Mouse (Mus musculus) heart, postnatal 0 days (tissue): ENCODE data around the gene Nek11. TPM values are rescaled to one million over a fixed set of nuclear protein-coding genes. Genes with fewer than 3 reads are reported as not detected.

Experiments used
- ATAC-seq: fragments of 200-750 bp; cut with Nextera tagmentation; 2 replicates; pipeline ENCODE4 v1.8.0; 2017; ENCODE audit warnings: low read depth, moderate number of reproducible peaks, moderate library complexity; ENCODE audit not compliant: insufficient read depth
- DNase-seq: peaks from one replicate; pipeline ENCODE4 v3.0.0-alpha.2; 2016; ENCODE audit warnings: low spot score
- H3K27ac ChIP-seq: fragments of 300-500 bp; sonication (generic); 2 replicates; pipeline ENCODE4 v1.5.1; 2014; ENCODE audit warnings: low read depth, mild to moderate bottlenecking
- H3K27me3 ChIP-seq: fragments of 300-500 bp; sonication (generic); 2 replicates; pipeline ENCODE4 v1.6.1; 2014; ENCODE audit warnings: low read length, mixed read lengths; ENCODE audit not compliant: control insufficient read depth, insufficient read depth
- H3K36me3 ChIP-seq: fragments of 300-500 bp; sonication (generic); replicated peaks from 2 replicates; pipeline ENCODE4 v1.6.1; 2014; ENCODE audit warnings: low read length, mixed read lengths; ENCODE audit not compliant: control insufficient read depth, insufficient read depth
- H3K4me1 ChIP-seq: fragments of 300-500 bp; sonication (generic); 2 replicates; pipeline ENCODE4 v1.6.1; 2014; ENCODE audit warnings: antibody characterized with exemption; ENCODE audit not compliant: control insufficient read depth, insufficient read depth
- H3K4me2 ChIP-seq: fragments of 300-500 bp; sonication (generic); 2 replicates; pipeline ENCODE4 v1.6.1; 2014; ENCODE audit warnings: low read depth, mild to moderate bottlenecking, low read length, moderate library complexity
- H3K4me3 ChIP-seq: fragments of 300-500 bp; sonication (generic); 2 replicates; pipeline ENCODE4 v1.5.1; 2014; ENCODE audit warnings: low read depth, low read length
- H3K9ac ChIP-seq: fragments of 300-500 bp; sonication (generic); replicated peaks from 2 replicates; pipeline ENCODE4 v1.6.1; 2014; ENCODE audit warnings: low read depth, low read length, mixed read lengths
- H3K9me3 ChIP-seq: fragments of 300-500 bp; sonication (generic); replicated peaks from 2 replicates; pipeline ENCODE4 v1.6.1; 2016; ENCODE audit warnings: low read length; ENCODE audit not compliant: control insufficient read depth
- CTCF ChIP-seq: IDR thresholded peaks from 2 replicates; pipeline ENCODE4 v1.5.1; 2016; ENCODE audit warnings: antibody characterized with exemption, control low read depth, low read depth
- EP300 ChIP-seq: IDR thresholded peaks from 2 replicates; pipeline ENCODE4 v1.6.1; 2016; ENCODE audit warnings: antibody characterized with exemption, low read depth
- WGBS: fragments of 180-500 bp; shearing (Covaris S2); extraction: QIAGEN DNeasy Blood & Tissue Kit; methylation state at CpG from one replicate; pipeline ENCODE4 v1.1.7; 2014; 5-methylcytosine and 5-hydroxymethylcytosine counted together
- polyA plus RNA-seq: library from polyadenylated mRNA; unstranded; fragments of >200 nt; fragmentation: Nextera tagmentation; extraction: Ambion mirVana; gene quantifications from 2 replicates; pipeline ENCODE4 v1.2.1, GENCODE M21; 2015
- total RNA-seq: library from RNA; depleted of rRNA; stranded (reverse); fragments of >200 nt; gene quantifications from 2 replicates; pipeline ENCODE4 v1.2.3, GENCODE M21; 2014; ENCODE audit warnings: low replicate concordance

Nek11 gene
- total and polyA plus RNA-seq, 2 experiments from 2014 or later, result 0.11 TPM; not detected in 1

DNA sequence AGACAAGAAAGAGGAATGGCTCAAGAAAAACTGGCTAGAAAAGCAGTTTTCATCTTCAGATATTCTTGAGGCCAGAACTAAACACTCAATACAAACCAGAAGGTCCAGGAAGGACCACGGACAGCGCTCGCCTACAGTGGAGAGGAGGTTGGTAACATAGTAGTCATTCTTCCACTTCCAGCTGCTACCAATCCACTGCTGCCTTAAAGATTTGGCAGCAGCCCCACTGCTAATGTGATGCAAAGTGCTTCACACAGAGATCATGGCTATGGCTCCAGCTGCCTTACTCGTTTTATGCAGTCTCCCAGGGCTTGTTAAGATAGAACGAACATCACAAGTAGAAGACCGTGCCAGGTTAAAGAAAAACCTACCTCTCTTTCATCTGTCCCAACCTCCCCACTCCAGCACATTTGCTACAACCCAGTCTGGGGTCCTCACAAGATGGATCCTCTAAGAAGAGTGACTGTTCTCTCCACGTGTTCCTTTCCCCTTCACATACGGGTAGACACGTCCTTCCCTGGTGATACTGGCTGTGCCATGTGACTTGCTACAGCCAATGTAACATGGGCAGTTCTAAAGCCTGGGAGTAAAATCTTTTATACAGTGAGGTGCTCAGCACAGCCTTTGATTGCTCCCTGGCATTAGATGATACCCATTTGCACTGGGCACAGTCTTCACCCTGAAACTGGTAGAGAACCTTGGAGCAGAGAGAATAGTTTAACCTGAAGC is 85.6 kb downstream of the Nek11 start:
- no peak overlapping the region for H3K9ac ChIP-seq
- TF ChIP-seq EP300 (no peak), CTCF (no peak)
- H3K4me2 ChIP-seq, result no peak overlapping the region
- H3K27me3 ChIP-seq, result no peaks in the 10 kb centered on the region
- H3K27ac ChIP-seq, result no peak overlapping the region
- ATAC-seq (no peak), DNase-seq (no peak)
- no peaks in the 10 kb centered on the region for H3K4me1 ChIP-seq
- WGBS, result 31% methylated on average over 9 of the region's 9 CpGs
- no peaks in the 10 kb centered on the region for H3K9me3 ChIP-seq
- H3K36me3 ChIP-seq, result no peaks in the 10 kb centered on the region
- no peak overlapping the region for H3K4me3 ChIP-seq

DNA sequence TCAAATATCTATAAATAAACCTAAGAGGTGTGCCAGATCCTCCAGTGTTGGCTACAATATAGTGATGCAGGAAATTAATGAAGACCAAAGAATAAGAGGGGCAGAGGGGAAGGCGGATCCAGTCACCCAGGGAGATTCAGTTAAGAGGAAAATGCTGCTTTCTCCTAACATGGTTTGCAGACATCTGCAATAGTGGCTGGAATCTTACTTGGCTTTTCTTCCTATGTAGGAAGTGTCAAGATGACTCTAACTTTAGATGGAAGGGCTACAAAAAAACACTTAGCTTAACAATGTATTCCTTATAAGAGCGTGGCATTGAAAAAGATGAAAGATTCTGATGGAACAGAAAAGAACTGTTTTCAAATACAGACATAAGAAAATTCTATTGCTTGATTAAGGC is 89.3 kb downstream of the Nek11 start:
- Histone ChIP-seq H3K4me2 (no peak overlapping the region), H3K9me3 (no peaks in the 10 kb centered on the region), H3K36me3 (no peaks in the 10 kb centered on the region), H3K4me1 (no peaks in the 10 kb centered on the region), H3K27me3 (no peaks in the 10 kb centered on the region), H3K27ac (no peak overlapping the region), H3K4me3 (no peak overlapping the region), H3K9ac (no peak overlapping the region)
- DNase-seq (no peak), ATAC-seq (no peak)
- no peak for TF ChIP-seq EP300
- no peak for TF ChIP-seq CTCF
- 77% methylated on average over 2 of the region's 2 CpGs for WGBS

DNA sequence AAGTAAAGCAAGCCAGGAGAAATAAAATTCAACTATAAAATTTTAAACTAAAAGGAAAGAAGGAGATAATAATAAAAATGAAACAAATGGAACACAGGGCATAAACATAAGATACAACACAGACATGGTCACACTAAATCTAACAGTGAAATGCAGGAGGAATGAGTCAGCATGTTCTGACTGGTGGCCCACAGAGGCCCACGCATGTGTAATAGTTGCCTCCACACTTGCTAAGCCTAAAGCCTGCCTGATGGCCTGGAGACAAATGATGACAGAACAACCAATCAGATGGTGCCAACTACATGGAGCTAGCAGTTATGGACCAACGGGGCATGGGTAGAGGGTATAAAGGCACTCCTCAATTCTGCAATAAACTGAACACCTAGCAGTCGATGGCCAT is 93.1 kb downstream of the Nek11 start:
- DNase-seq, result no peak
- H3K9me3 ChIP-seq, result no peaks in the 10 kb centered on the region
- H3K4me1 ChIP-seq, result no peaks in the 10 kb centered on the region
- H3K9ac ChIP-seq, result no peak overlapping the region
- H3K27ac ChIP-seq, result no peak overlapping the region
- ATAC-seq, result no peak
- WGBS, result 65% methylated on average over 3 of the region's 3 CpGs
- no peak for TF ChIP-seq CTCF
- TF ChIP-seq EP300, result no peak
- H3K4me2 ChIP-seq, result no peak overlapping the region
- H3K27me3 ChIP-seq, result no peaks in the 10 kb centered on the region
- H3K36me3 ChIP-seq, result no peaks in the 10 kb centered on the region
- no peak overlapping the region for H3K4me3 ChIP-seq

- DNase-seq, result no peak
- Histone ChIP-seq H3K27me3 (no peaks in the 10 kb centered on the region), H3K4me3 (no peak overlapping the region), H3K4me1 (no peaks in the 10 kb centered on the region), H3K9ac (no peak overlapping the region), H3K4me2 (no peak overlapping the region), H3K36me3 (no peaks in the 10 kb centered on the region), H3K9me3 (no peaks in the 10 kb centered on the region), H3K27ac (no peak overlapping the region)
- no peak for ATAC-seq
- WGBS, result 71% methylated on average over 1 of the region's 1 CpGs
- TF ChIP-seq CTCF, result no peak
- no peak for TF ChIP-seq EP300
Observed at GRCm38 (mm10) chr9:105301396-105301795, 93.9 kb downstream of the Nek11 start.

DNA sequence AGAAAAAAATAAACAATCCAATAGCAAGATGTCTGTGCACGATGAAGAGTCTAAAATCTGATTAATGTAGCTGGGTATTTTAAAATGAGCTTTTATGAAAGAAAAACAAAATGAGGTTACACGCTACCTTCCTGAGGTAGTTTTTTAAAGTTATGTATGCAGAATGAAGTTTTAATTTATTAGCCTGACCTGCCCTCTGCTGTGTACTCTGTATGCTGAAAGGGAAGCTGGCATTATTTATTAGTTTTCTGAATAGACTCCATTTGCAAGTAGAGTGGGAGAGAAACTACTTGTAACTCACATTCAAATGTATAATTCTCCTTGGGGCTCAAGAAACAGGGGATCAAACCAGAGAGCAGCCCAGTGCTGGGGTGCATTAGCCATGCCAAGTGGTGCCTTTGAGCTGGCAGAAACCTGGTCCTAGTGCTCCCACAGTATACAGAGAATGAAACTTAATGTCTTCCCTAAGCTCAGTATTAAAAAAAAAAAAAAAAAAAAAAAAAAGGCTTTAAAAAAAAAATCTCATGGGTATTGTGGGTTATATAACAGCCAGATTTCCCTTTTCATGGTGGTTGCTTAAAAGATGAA is 94.5 kb downstream of the Nek11 start:
- Histone ChIP-seq H3K4me2 (no peak overlapping the region), H3K27ac (no peak overlapping the region), H3K9me3 (no peaks in the 10 kb centered on the region), H3K36me3 (no peaks in the 10 kb centered on the region), H3K9ac (no peak overlapping the region), H3K4me3 (no peak overlapping the region), H3K27me3 (no peaks in the 10 kb centered on the region), H3K4me1 (no peaks in the 10 kb centered on the region)
- ATAC-seq (no peak), DNase-seq (no peak)
- WGBS, result 72% methylated on average over 2 of the region's 2 CpGs
- TF ChIP-seq CTCF (no peak), EP300 (no peak)
